Mouse (Mus musculus) frontal cortex, postnatal 14 days (tissue): ENCODE measurements around the gene Mybl2.
A peak's percentile ranks its signal among the peaks of the same experiment; 100 is the strongest.

Source experiments
- DNase-seq, 2 experiments: peaks; one replicate each; pipeline ENCODE4 v3.0.0; 2022; ENCODE audit warnings: low spot score in 2 of 2

Gene Mybl2

DNA sequence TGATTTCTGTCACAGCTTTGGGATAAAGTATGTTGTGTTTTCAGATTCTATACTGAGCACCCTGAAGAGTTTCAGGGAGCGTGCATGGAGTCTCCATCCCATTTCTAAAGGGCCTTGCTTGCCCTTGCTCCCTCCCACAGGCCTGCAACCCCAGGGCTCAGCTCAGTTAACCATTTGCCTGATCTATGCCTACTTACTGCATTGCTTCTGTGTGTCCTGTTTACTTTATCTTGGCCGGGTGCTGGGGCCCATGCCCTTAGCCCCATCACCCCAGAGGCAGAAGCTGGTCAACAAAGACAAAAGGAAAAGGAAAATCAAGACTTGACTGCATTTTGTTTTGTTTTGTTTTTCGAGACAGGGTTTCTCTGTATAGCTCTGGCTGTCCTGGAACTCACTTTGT is 17.1 kb downstream of the Mybl2 start:
- DNase-seq: no peak

DNA sequence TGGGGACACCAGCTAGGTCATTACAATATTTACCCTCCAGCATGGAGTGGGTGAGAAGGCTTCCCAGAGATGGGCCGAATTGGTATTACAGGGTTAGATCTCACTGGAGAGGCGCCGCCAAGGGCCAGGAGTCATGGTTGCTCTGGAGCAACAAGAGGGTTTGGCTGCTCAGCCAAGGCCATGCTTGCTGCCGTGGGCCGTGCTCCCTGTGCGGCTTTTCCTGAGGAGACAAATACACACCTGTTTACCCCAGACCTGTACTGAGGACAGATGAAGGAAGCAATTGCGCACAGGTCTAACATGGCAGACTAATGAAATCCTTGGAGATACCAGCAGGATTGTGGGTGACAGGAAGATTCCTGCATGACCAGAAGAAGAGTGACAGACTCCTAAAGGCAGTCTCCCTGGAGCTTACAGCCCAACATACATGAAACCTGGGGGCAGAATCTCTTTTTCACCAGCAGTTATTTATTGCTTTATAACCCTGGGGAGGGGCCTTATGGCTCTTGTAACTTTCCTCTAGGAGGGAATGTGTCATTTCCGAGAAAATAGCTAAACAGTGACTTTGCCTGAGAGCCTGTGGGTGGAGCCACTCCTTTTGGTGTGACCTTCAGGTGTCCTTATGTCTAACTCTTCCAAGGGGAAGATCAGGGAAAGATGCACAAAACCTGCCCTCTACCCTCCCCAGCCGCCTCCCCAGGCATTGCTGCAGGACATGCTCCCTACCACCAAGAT is 18.7 kb downstream of the Mybl2 start:
- DNase-seq: no peak

DNA sequence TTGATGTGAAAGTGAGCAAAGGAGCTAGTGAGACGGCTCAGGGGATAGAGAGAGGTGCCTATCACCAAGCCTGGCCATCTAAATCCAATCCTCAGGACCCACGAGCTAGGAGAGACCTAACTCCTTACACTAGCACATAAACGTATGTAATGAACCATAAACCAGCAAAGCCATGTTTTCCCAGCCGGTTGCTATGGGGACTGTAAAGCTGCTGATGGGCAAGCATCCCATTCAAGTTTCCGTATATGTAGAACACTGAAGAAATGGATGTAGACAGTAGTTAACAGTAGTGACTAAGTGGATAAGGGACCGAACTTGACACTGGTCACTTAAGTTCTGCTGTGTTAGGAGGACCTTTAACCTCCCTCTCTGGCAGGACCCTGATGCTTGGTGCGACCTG is 19.5 kb downstream of the Mybl2 start:
- peak in 1 of 2 experiments; percentile 14 for DNase-seq

GRCm38 (mm10) chr2:163074808-163075207 is 20.3 kb downstream of the Mybl2 start:
- no peak for DNase-seq

DNA sequence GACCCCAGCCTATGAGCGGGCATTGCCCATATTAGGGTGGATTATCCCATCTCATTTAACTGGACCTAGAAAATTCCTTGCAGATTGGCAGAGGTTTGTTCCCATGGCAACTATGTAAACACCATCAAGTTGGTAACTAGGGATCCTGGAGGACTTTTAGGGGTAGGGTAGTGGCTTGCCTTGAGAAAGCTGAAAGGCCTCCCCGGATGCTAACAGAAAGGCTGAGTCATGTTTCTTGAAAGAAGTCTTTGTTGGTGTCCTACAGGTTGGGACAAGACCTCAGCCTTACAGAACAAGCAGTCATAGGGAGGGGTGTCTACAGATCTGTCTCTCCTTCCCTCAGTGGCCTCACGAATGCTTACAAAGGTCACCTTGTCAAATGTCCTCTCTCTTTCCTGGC is 20.7 kb downstream of the Mybl2 start:
- no peak for DNase-seq

DNA sequence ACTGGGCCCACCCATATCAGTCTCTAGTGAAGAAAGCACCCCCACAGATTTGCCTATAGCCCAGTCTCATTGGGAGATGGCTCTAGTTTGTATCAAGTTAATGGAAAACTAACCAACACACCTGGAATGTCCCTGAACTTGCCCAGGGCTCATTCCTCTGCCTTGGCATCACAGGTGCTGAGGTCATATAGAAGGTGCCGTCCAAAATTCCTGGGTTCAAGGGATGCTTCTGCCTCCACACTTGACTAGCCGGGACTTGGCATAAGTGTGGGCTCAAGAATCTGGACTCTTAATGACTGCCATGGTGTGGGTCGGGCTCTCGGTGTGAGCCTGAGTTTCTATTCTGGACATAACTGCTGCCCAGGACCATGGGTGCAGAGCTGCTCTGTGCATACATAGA is 24.6 kb downstream of the Mybl2 start:
- DNase-seq: no peak

GRCm38 (mm10) chr2:163082591-163082990 is 28.1 kb downstream of the Mybl2 start:
- DNase-seq: no peak

- no peak for DNase-seq
Observed at GRCm38 (mm10) chr2:163084519-163084918, 30.0 kb downstream of the Mybl2 start.

DNA sequence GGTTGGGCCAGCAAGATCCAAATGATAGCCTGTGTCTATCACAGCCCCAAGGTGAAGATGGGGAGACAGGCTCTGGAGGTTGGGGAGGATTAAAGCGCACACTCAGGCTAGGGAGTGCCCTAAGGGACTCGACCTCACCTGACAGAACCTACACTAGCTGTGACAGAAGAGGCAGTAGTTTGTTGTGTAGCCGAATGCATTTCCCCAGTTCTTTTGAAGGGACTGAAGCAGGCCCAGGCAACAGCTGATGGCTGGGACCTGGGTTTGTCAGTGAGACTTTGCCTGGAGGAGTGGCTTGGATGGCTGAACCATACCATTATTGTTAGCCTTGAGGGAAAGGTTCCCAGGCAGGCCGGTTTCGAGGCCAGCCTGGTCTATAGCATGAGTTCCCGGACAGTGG is 30.6 kb downstream of the Mybl2 start:
- DNase-seq: no peak

DNA sequence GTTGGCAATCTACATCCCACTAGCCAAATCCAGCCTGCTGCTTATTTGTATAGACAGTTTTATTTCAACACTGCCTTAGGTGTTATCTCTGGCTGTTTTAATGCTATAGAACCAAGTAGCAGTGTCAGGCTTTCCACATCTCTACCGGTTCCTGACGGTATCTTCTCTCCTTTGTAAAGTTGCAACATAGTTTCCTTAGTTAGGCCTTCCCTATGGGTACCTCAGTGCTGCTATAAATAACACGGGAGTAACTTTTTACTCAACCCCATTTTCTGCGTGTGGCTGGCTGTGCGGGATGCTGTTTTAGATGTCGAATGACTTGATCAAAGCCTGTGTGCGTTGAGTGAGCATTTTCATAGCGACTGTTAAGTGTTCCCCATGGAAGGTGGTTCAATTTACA is 32.1 kb downstream of the Mybl2 start:
- DNase-seq: no peak

DNA sequence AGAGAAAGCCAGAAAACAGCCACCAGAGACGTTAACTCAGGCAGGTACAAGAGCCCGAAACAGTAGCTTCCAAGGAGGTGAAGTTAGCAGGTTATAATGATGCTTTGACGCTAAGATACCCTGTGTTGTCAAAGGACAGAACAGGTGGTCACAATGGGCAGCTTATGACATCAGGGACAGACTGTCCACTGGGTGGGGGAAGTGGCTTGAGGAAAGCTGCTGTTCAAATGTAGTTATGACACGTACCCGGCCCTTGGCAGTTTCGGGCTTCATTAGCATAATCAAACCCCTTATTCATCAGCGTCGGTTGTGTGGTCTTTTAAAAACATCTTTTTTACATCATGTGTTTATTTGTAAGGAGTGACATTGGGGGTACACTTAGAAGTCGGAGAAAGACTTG is 33.2 kb downstream of the Mybl2 start, which contains the start of gene Gtsf1l:
Gene Gtsf1l (minus strand): TSS at position 128 of the 400 bp plus-strand sequence.
- no peak for DNase-seq

DNA sequence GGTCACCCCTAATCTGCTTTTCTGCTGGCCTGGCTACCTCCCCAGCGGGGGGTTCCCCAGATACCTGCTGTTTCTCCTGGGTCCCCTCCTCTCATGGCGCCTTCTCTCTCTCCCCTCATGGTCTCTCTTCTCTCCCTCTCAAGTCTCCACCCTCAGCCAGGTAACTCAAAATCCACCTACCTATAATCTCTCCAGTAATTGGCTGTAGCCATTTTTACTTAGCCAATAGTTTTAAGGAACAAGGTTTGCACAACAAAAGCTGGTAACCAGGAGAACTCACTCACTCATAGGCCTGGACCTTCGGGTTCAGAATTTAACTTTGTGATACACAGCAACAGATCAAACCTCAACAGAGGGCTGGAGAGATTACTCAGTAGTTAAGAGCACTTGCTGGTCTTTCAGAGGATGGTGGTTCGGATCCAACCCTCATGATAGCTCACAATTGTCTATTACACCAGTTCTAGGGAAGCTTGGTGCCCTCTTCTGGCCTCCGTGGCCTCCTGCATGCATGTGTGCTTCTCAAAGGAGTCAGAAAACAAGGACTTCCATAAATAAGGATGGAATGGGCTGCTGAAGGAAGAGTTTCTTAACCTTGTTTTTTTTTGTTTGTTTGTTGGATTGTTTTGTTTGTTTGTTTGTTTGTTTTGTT is 35.1 kb downstream of the Mybl2 start:
- DNase-seq: no peak

DNA sequence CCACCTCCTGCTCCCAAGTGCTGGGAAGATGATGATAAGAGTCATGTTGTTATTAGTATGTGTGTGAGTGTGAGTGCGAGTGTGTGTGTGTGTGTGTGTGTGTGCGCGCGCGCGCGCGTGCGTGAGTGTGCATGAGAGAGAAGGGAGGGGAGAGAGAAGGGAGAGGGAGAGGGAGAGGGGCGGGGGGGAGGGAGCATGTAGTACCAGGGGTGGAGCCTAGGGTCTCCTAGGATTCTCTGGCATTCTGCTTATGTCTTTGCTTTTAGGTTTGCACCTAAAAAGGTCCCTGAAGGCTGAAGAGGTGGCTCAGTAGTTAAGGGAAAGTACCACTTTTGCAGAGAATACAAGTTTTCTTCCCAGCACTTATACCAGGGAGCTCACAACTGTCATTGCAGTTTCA is 40.4 kb downstream of the Mybl2 start:
- DNase-seq: no peak

DNA sequence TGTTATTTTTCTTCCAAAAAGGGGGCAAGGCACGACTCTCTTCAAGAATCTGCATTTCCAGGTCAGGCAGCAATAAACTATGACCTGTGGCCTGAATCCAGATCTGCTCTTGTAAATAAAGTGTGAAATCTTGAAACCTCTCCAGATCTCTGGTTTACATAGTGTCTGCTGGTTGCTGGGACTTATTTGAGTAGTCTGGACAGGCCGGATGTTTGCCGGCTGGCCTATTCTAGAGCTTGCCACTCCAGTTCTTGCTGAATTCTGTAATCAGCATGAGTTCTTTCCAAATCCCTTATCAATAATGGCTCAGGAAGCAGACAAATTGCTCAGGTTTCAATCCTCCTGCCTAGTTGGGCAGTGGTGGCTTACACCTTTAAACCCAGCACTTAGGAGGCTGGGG is 41.3 kb downstream of the Mybl2 start:
- DNase-seq: no peak

GRCm38 (mm10) chr2:163099919-163100318 is 45.4 kb downstream of the Mybl2 start:
- no peak for DNase-seq

DNA sequence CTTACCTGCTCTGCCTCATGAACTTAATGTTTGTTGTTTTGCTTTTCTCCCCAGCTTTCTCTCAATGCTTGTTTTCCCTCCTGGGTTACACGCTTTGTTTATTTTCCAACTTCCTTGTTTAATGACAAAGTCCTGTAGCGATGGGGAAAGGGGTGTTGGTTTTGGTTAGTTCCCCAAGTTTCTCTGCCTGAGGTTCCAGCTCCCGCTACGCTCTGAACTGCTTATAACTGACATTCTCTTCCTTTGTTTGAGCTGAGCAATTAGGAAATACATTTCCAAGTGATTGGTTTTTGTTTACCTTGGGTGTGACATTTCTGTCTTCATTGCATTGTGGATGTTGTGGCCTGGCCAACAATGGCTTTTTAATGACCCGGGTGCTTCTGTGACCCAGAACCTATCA is 46.1 kb downstream of the Mybl2 start:
- no peak for DNase-seq

GRCm38 (mm10) chr2:163101646-163102203 is 47.2 kb downstream of the Mybl2 start:
- DNase-seq: peak; percentile 18 to 65

- DNase-seq: no peak
Observed at GRCm38 (mm10) chr2:163102216-163102615, 47.7 kb downstream of the Mybl2 start.

DNA sequence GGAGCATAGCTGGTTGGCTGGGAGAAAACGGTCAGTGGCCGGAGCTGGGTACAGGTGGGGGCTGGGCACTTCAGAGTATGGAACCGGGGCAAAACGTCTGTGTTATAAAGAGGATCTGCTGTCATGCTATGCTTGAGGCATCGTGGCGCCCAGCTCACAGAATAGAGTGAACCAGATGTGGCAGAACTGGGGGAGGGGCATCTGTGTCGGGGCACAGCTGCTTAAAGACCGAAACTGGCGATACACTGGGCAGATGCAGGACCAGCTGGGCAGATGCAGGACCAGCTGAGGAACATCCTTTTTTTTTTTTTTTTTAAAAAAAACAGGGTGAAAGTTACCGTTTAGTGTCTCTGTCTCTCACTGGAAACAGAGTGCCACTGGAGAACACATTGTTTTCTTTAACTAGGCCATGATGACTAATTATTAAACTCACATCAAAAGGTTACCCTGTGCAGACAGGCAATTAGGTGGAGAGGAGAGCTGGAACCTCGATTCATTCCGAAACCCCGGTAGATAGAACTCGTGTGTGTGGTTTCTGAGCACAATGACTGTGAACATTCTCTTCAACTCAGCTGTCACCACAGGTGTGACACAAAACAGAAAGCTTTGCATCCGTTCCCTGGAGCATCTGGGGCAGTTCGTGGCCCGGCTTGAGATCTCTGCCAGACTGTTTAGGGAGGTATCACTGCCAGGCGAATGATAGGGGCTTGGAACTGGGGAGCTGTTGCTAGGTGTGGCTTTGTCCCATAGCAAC is 48.6 kb downstream of the Mybl2 start:
- DNase-seq: no peak

- no peak for DNase-seq
Observed at GRCm38 (mm10) chr2:163104086-163104770, 49.7 kb downstream of the Mybl2 start.

- no peak for DNase-seq
Observed at GRCm38 (mm10) chr2:163108385-163108784, 53.9 kb downstream of the Mybl2 start.

DNA sequence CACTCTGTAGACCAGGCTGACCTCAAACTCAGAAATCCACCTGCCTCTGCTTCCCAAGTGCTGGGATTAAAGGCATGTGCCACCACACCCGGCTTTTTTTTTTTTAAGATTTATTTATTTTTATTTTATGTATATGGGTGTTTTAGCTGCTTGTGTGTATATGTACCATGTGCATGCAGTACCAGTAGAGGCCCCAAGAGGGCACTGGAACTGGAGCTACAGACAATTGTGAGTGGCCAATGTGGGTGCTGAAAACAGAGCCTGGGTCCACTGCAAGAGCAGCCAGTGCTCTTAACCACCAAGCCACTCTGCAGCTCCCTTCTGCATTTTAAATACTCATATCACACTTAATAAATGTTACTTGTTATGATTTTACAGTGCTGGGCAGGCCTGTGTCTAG is 56.2 kb downstream of the Mybl2 start:
- DNase-seq: no peak
